Mouse (Mus musculus): ENCODE results near the gene Napsa. TPM values are rescaled to one million over a fixed set of nuclear protein-coding genes. Genes with fewer than 3 reads are reported as not detected.

The Napsa gene
- polyA plus RNA-seq, 1 experiment from 2014 or later = 0.42 TPM

DNA sequence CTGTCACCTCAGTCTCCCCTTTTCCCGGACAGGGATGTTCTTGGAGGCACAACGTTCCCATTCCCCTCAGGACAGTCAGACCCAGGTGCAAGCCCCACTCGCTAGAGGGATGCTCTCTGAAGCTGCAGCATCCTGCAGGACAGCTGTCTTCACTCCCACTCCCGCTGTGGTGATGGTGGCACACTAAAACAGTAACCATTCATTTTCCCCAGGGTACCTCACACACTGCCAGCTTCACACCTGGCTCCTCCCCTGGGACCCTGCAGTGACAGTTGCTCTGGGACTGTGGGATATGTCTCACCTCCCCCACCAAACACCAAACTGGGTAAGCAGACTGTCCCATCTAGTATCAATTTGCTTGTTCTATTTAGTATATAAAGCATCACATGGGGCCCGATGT lies 24.5 kb upstream of the Napsa start:
- Histone ChIP-seq H3K4me3 (peak overlapping the region; percentile 77), H3K4me1 (peaks cover 26% of the 10 kb centered on the region), H3K36me3 (peaks cover 62% of the 10 kb centered on the region), H3K9me3 (replicated peaks) (peaks cover 9% of the 10 kb centered on the region; the same call in 1 of the 2 replicates), H3K27me3 (ENCODE audit: low read depth, poor library complexity, severe bottlenecking) (no peaks in the 10 kb centered on the region), H3K27ac (replicated peaks) (peak overlapping the region; percentile 91)
- 39% methylated on average over 5 of the region's 5 CpGs for WGBS
- no peak for DNase-seq (ENCODE audit: low spot score)

DNA sequence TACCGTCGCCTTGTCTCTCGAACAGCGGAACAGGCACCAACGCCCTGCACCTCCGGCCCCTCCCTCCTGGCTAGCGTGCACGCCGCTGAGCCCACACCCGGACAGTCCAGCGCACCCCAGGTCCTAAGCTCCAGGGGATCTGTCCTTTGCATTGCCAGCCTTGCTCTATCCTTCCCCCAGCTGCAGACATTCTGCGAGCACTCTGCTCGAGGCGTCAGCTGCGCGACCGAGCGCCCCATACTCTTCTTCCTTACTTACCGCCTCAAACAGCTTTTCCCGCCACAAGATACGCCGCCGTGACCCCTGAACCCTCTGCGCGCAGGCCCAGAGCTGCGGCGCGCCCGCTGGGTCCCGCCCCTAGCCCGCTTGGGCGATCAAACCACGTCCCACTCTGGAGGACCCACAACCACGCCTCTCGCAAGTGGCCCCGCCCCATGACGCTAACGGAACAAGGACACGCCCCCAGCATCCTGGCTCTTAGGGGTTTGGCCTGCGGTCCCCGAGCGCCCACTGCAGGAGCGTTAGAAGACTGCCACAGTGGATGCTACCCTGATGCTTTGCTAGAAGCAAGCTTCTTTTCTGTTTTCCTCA lies 23.6 kb upstream of the Napsa start, which contains the start of gene Pold1:
Gene Pold1 (minus strand): TSS at position 353 of the 591 bp plus-strand sequence.
- DNase-seq (ENCODE audit: low spot score) = peak; percentile 100
- WGBS = under 1% methylated on average over 43 of the region's 43 CpGs
- Histone ChIP-seq H3K9me3 (replicated peaks) (peaks cover 9% of the 10 kb centered on the region; the same call in 1 of the 2 replicates), H3K27ac (replicated peaks) (peak within 1 kb of the TSS; percentile 91), H3K4me3 (peak within 1 kb of the TSS; percentile 77), H3K27me3 (ENCODE audit: low read depth, poor library complexity, severe bottlenecking) (no peaks in the 10 kb centered on the region), H3K4me1 (peaks cover 35% of the 10 kb centered on the region), H3K36me3 (peaks cover 54% of the 10 kb centered on the region)

DNA sequence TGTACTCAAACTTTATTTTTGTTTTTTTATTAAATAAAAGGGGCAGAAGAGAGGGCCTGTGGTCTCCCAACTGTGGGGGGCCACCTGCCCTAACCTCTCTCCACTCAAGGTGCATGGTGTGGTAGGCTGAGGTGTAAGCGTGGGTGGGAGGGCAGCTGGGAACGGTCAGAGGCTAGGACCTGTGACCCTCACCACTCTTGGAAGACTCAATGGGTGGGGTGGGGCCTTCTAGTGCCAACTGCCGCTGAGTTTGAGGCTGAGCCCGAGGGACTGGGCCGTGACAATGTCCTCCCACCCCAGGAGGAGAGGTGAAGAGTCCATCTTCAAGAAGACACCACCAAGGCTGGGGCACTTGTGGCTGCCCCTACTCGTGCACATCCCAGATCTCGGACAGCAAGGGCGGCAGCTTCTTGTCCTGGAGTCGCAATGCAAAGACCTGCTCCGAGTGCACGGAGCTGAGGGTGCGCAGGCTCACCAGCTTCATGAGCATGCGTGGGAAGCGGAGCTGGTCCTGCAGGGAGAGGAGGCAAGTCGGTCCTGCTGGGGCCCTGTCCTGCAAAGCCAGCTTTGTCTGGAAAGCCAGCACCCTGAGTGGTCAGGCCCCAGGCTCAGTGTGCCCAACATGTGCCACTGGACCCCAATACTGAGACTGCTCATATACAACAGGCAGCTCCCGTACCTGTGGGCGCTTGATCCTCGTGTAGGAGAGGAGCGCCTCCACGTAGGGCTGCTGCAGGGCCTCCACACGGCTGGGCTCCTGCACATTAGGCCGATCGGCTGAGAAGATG lies 22.4 kb upstream of the Napsa start:
- Histone ChIP-seq H3K9me3 (replicated peaks) (peaks cover 9% of the 10 kb centered on the region; the same call in 1 of the 2 replicates), H3K4me1 (peaks cover 39% of the 10 kb centered on the region), H3K27me3 (ENCODE audit: low read depth, poor library complexity, severe bottlenecking) (no peaks in the 10 kb centered on the region), H3K36me3 (peaks cover 53% of the 10 kb centered on the region), H3K4me3 (no peak overlapping the region), H3K27ac (replicated peaks) (no peak overlapping the region)
- DNase-seq (ENCODE audit: low spot score) = no peak
- WGBS = 95% methylated on average over 23 of the region's 23 CpGs

DNA sequence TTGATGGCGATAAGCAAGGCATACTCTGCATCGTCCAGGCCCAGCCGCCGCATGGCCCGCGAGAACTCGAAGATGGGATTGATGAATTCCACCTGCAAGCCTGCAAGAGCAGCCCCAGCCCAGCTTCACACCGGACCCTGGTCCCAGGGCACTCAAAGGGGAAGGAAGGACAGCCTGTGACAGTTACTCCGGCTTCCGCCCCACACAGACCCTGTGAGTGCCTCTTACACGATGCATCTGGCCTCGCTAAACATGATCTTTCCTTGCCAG lies 21.8 kb upstream of the Napsa start:
- Histone ChIP-seq H3K4me1 (peaks cover 39% of the 10 kb centered on the region), H3K9me3 (replicated peaks) (peaks cover 9% of the 10 kb centered on the region; the same call in 1 of the 2 replicates), H3K4me3 (no peak overlapping the region), H3K27ac (replicated peaks) (no peak overlapping the region), H3K36me3 (peaks cover 50% of the 10 kb centered on the region), H3K27me3 (ENCODE audit: low read depth, poor library complexity, severe bottlenecking) (no peaks in the 10 kb centered on the region)
- WGBS = 94% methylated on average over 12 of the region's 12 CpGs
- no peak for DNase-seq (ENCODE audit: low spot score)

DNA sequence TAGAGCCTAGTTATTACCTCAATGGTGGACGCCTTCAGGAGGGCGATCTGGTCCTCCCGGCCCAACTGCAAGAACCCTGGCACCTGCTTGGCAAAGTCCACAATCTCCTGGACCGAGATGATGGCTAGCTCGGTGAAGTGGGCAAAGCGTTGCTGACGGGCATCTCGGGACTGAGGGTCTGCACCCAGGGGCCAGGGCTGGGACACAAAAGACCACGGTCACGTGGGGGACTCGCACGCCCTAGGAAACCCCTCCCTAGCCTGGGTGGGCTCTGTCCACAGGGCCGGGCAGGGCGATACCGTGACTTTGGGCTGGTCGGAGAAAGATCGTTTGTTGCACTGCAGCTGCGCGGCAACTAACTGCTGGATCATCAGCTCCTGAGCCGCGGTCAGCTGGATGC lies 20.9 kb upstream of the Napsa start:
- H3K27me3 ChIP-seq (ENCODE audit: low read depth, poor library complexity, severe bottlenecking) = no peaks in the 10 kb centered on the region
- WGBS = 94% methylated on average over 21 of the region's 21 CpGs

DNA sequence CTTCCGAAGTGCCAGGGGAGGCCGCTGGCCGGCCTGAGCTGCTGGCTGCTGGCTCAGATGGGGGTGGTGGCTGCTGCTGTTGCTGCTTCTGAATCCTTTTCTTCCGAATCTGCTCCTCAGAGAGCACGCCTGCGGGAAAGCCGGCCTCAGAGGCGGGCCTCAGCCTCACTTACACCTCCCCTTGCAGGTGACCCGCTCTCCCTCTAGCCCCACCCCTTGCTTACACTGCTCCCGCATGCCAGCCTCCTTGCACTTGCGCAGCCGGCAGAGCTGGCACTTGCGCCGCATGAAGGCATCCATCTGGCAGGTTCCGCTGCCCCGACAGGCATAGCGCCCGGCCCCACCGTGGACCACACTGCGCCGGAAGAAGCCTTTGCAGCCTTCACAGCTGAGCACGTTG lies 20.4 kb upstream of the Napsa start:
- Histone ChIP-seq H3K4me1 (peaks cover 38% of the 10 kb centered on the region), H3K27ac (replicated peaks) (no peak overlapping the region), H3K36me3 (peaks cover 38% of the 10 kb centered on the region), H3K27me3 (ENCODE audit: low read depth, poor library complexity, severe bottlenecking) (no peaks in the 10 kb centered on the region), H3K9me3 (replicated peaks) (peaks cover under 1% of the 10 kb centered on the region; the same call in 1 of the 2 replicates), H3K4me3 (peak overlapping the region; percentile 79; the same call in 1 of the 2 replicates)
- WGBS = 82% methylated on average over 22 of the region's 22 CpGs
- no peak for DNase-seq (ENCODE audit: low spot score)

More for the DNA sequence above, 20.9 kb upstream of the Napsa start:
- no peak overlapping the region for H3K27ac ChIP-seq (replicated peaks)
- H3K36me3 ChIP-seq = peaks cover 42% of the 10 kb centered on the region
- peaks cover 39% of the 10 kb centered on the region for H3K4me1 ChIP-seq
- H3K9me3 ChIP-seq (replicated peaks) = peaks cover 5% of the 10 kb centered on the region; the same call in 1 of the 2 replicates
- H3K4me3 ChIP-seq = no peak overlapping the region
- no peak for DNase-seq (ENCODE audit: low spot score)

DNA sequence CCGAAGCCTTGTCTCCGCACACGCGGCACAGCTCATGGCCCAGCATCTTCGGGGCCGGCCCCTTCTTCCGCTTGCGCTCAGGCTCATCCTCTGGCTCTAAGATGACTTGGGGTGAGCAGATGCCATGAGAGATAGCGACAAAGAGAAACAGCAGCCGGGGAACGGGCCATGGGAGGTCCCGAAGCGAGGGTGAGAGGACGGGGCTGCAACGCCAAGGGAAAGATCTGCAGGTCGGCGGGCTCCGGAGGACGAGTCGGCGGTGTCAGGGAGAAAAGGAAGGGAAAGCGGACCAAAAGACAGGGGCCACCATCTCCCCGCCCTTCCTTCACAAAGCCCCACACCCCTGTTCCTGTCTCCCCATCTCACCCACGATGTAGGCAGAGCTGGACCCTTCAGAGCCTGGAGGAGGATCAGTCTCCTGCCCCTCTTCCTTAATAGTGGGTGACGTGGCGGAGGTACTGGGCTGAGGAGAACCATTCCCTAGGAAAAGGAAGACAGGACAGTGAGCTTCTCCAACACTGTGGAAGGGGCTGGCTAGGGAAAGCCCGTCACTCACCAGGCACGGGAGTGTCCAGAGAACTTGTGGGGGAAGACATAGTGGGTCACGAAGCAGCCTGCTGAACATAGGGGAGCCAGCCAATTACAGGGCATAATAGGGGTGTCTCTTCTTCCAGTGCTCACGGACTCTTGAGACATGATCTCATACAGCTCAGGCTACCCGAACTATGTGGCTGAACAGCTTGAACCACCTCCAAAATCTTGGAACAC lies 19.9 kb upstream of the Napsa start:
- H3K27ac ChIP-seq (replicated peaks) = no peak overlapping the region
- peaks cover 32% of the 10 kb centered on the region for H3K4me1 ChIP-seq
- H3K27me3 ChIP-seq (ENCODE audit: low read depth, poor library complexity, severe bottlenecking) = no peaks in the 10 kb centered on the region
- 87% methylated on average over 31 of the region's 31 CpGs for WGBS
- H3K36me3 ChIP-seq = peaks cover 34% of the 10 kb centered on the region
- peak overlapping the region; percentile 79 for H3K4me3 ChIP-seq
- H3K9me3 ChIP-seq (replicated peaks) = no peaks in the 10 kb centered on the region
- no peak for DNase-seq (ENCODE audit: low spot score)

DNA sequence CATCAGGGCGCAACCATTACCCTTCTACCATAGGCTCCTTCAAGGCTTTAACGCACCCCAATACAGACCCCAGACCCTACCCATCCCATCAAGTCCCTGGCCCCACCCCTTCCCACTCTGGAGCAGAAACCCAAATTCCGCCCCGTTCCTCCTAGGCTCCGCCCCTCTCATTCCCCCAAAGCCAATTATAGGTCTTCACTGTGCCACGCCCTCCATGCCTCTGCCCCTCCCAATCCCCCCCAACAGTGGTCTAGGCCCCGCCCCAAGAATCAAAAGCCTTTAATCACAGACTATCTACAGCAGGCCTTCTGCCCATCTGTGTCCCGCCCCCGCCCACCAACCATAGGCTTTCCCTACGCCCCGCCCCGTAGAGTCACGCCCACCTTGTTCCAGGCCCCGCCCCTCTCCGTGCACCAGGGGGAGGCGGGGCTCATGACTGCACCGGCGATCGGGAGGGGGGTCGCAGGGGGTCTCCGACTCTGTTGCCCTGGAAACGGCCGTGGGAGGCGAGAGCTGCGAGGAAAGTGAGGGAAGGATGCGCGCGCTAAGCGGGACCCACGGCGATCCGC lies 18.9 kb upstream of the Napsa start:
- H3K27ac ChIP-seq (replicated peaks) = peak overlapping the region; percentile 89
- under 1% methylated on average over 32 of the region's 32 CpGs for WGBS
- DNase-seq (ENCODE audit: low spot score) = peak; percentile 91

DNA sequence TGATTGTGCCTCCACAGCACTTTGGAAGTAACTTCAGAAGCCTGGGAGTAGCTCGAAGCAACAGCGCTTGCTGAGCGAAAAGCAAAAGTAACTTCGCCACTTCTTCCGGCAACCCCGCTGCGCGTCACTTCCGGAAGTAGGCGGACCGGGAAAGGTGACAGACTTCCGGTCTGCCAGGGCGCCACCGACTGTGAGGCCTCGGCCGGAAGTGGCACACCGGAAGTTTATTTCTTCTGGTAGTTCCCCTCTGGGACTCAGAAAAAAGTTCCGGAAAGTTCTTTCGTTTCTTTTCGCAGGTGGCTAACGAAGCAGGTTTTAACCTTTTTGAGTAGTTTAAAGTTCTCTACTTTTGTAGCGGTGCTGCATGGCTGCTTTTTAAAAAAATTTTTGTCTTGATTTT lies 18.4 kb upstream of the Napsa start, which contains the start of gene Nr1h2:
Gene Nr1h2 (minus strand): TSS at position 126 of the 400 bp plus-strand sequence.
- H3K27ac ChIP-seq (replicated peaks) = peak within 1 kb of the TSS; percentile 89
- peak; percentile 96 for DNase-seq (ENCODE audit: low spot score)
- no peaks in the 10 kb centered on the region for H3K27me3 ChIP-seq (ENCODE audit: low read depth, poor library complexity, severe bottlenecking)
- peak within 1 kb of the TSS; percentile 79 for H3K4me3 ChIP-seq
- no peaks in the 10 kb centered on the region for H3K9me3 ChIP-seq (replicated peaks)
- WGBS = under 1% methylated on average over 22 of the region's 22 CpGs
- peaks cover 21% of the 10 kb centered on the region for H3K4me1 ChIP-seq
- peaks cover 34% of the 10 kb centered on the region for H3K36me3 ChIP-seq

More for the DNA sequence above, 18.9 kb upstream of the Napsa start:
- peaks cover 23% of the 10 kb centered on the region for H3K4me1 ChIP-seq
- H3K9me3 ChIP-seq (replicated peaks) = no peaks in the 10 kb centered on the region
- peak overlapping the region; percentile 79 for H3K4me3 ChIP-seq
- peaks cover 34% of the 10 kb centered on the region for H3K36me3 ChIP-seq
- no peaks in the 10 kb centered on the region for H3K27me3 ChIP-seq (ENCODE audit: low read depth, poor library complexity, severe bottlenecking)

DNA sequence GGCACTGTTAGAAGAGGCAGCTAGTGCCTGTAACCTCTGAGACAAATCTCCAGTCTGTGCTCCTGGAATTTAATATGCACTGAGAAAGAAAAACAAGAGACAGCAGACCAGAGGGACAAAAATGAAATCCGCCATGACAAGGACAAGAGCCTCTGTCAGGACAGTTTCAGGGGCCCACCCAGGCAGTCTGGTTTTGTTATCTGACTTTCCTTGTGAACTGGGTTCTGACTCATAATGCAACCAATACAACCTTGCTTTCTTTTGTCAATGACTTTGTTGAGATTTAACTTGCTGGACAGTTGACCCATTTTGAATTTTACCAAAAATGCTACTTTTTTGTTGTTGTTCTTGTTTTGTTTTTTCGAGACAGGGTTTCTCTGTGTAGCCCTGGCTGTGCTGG lies 14.6 kb upstream of the Napsa start:
- Histone ChIP-seq H3K9me3 (replicated peaks) (no peaks in the 10 kb centered on the region), H3K27ac (replicated peaks) (no peak overlapping the region), H3K27me3 (ENCODE audit: low read depth, poor library complexity, severe bottlenecking) (no peaks in the 10 kb centered on the region), H3K36me3 (peaks cover under 1% of the 10 kb centered on the region; the same call in 1 of the 2 replicates), H3K4me1 (peaks cover 14% of the 10 kb centered on the region), H3K4me3 (no peak overlapping the region)
- no peak for DNase-seq (ENCODE audit: low spot score)
- WGBS = 80% methylated on average over 2 of the region's 2 CpGs

DNA sequence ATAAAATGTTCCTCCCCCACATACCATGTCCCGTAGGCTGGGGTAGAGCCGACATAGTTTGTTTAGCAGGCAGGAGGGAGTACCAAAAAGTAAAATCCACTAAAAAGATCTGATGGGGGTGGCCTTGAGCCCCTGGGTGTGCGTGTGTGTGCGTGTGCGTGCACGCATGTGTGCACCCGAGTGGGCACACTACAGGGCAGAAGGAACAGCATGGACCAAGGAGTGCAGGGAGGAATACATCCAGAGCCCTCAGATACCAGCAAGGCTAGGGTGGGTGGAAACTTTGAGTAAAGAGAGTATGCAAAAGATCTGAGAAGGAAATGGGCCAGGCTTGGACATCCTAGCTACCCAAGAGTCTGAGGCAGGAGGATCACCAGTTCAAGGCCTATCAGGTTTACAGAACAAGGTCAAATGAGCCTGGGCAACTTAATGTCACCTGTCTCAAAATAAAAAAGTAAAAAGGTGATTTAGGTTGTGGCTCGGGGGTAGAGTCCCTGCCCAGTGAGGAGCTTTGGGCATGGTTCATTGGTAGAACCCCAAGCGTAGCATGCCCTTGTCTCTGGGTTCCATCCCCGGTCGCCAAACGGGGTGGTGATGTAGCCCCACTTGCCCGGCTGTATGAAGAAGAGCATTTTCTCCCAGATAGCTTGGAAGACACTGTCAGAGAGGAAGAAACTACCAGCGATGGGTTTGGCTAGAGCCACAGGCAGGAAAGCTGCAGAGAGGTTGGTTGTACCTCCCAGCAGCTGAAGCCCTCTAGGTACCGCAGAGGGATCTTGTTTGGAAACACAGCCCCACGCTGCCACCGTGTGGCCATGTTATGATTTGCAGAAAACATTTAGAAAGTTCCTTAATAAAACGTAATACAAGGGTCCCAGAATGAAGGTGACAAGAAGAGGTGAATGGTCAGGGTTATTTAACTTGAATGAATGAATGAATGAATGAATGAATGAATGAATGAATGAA lies 11.5 kb upstream of the Napsa start:
- no peak overlapping the region for H3K27ac ChIP-seq (replicated peaks)
- WGBS = 55% methylated on average over 18 of the region's 18 CpGs
- H3K4me3 ChIP-seq = no peak overlapping the region
- H3K9me3 ChIP-seq (replicated peaks) = no peaks in the 10 kb centered on the region
- peak; percentile 68 for DNase-seq (ENCODE audit: low spot score)
- no peaks in the 10 kb centered on the region for H3K27me3 ChIP-seq (ENCODE audit: low read depth, poor library complexity, severe bottlenecking)
- H3K36me3 ChIP-seq = no peaks in the 10 kb centered on the region
- no peaks in the 10 kb centered on the region for H3K4me1 ChIP-seq

Measured in midbrain, embryonic 10.5 days (tissue).